Mouse (Mus musculus) CH12.LX (cell line): ENCODE results near the gene Lbp. TPM values are rescaled to one million over a fixed set of nuclear protein-coding genes. Genes with fewer than 3 reads are reported as not detected.

ENCODE experiments used
- DNase-seq: peaks from one replicate; pipeline ENCODE4 v3.0.0-alpha.2; 2013; ENCODE audit errors: extremely low read depth
- H3K27ac ChIP-seq: 2 replicates; pipeline ENCODE4 v1.5.1; 2012; ENCODE audit warnings: low read depth, mild to moderate bottlenecking, control low read depth, moderate library complexity; ENCODE audit not compliant: insufficient read depth
- H3K27me3 ChIP-seq: replicated peaks from 2 replicates; pipeline ENCODE3; 2012; ENCODE audit warnings: inconsistent platforms
- H3K36me3 ChIP-seq, 2 experiments: replicated peaks in 1 of 2; 2 replicates each; pipeline versions ENCODE3 to v1.6.1; 2012; ENCODE audit warnings: inconsistent platforms in 1 of 2, low read length in 1 of 2, mild to moderate bottlenecking in 1 of 2, mixed read lengths in 1 of 2, moderate library complexity in 1 of 2; ENCODE audit not compliant: control insufficient read depth in 1 of 2, insufficient read depth in 1 of 2
- H3K4me1 ChIP-seq, 2 experiments: 2 replicates each; pipeline ENCODE4 v1.6.1; 2012; ENCODE audit warnings: inconsistent platforms in 1 of 2, moderate library complexity in 1 of 2; ENCODE audit not compliant: insufficient read depth in 2 of 2, control insufficient read depth in 1 of 2
- H3K4me2 ChIP-seq: 2 replicates; pipeline ENCODE4 v1.6.1; 2012; ENCODE audit warnings: low read depth, mild to moderate bottlenecking, control low read depth; ENCODE audit not compliant: poor library complexity, insufficient read depth, severe bottlenecking
- H3K4me3 ChIP-seq, 3 experiments: fragments of 150-350 bp in 1 of 3; sonication (generic) in 1 of 3; replicated peaks in 1 of 3; 2 replicates each; pipeline versions ENCODE3 to v1.5.1; 2011 to 2012; ENCODE audit warnings: low read depth in 2 of 3, low read length in 2 of 3, mild to moderate bottlenecking in 2 of 3, moderate library complexity in 2 of 3, control low read depth in 1 of 3, improper control_type of control experiment in 1 of 3, inconsistent platforms in 1 of 3, mixed read lengths in 1 of 3; ENCODE audit not compliant: poor library complexity in 1 of 3
- H3K79me2 ChIP-seq: replicated peaks from 2 replicates; pipeline ENCODE4 v1.6.1; 2012; ENCODE audit warnings: mild to moderate bottlenecking, moderate library complexity; ENCODE audit not compliant: control insufficient read depth, poor library complexity, insufficient read depth, severe bottlenecking; ENCODE audit errors: extremely low read depth
- H3K9ac ChIP-seq: 2 replicates; pipeline ENCODE4 v1.6.1; 2012; ENCODE audit warnings: low read depth, mild to moderate bottlenecking, control low read depth, moderate library complexity; ENCODE audit not compliant: insufficient read depth
- H3K9me3 ChIP-seq: replicated peaks from 2 replicates; pipeline ENCODE3; 2012; ENCODE audit warnings: low read length, inconsistent platforms, mixed read lengths
- CHD2 ChIP-seq: IDR thresholded peaks from 2 replicates; pipeline ENCODE4 v1.6.1; 2011; ENCODE audit warnings: low read length, improper control_type of control experiment
- CTCF ChIP-seq, 2 experiments: IDR thresholded peaks in 1 of 2; conservative IDR thresholded peaks in 1 of 2; 2 replicates each; pipeline ENCODE4 v1.5.1; 2011 to 2012; ENCODE audit warnings: low read depth in 2 of 2, low read length in 2 of 2, improper control_type of control experiment in 1 of 2, inconsistent platforms in 1 of 2, mild to moderate bottlenecking in 1 of 2, moderate library complexity in 1 of 2
- ELF1 ChIP-seq: IDR thresholded peaks from 2 replicates; pipeline ENCODE4 v1.6.1; 2014; ENCODE audit warnings: low read depth, mild to moderate bottlenecking, inconsistent platforms, low read length, improper control_type of control experiment
- ETS1 ChIP-seq: conservative IDR thresholded peaks from 2 replicates; pipeline ENCODE4 v1.6.1; 2012; ENCODE audit warnings: low read depth, mild to moderate bottlenecking, inconsistent platforms, low read length, improper control_type of control experiment, moderate library complexity
- GABPA ChIP-seq: IDR thresholded peaks from 2 replicates; pipeline ENCODE4 v1.6.1; 2012; ENCODE audit warnings: low read depth, low read length, improper control_type of control experiment, inconsistent platforms; ENCODE audit not compliant: insufficient replicate concordance
- HCFC1 ChIP-seq: IDR thresholded peaks from 2 replicates; pipeline ENCODE4 v1.6.1; 2012; ENCODE audit warnings: low read depth, mild to moderate bottlenecking, inconsistent platforms, low read length, improper control_type of control experiment
- IRF4 ChIP-seq: IDR thresholded peaks from 2 replicates; pipeline ENCODE4 v1.6.1; 2014; ENCODE audit warnings: low read depth, mild to moderate bottlenecking, inconsistent platforms, low read length, improper control_type of control experiment
- JUN ChIP-seq: IDR thresholded peaks from 2 replicates; pipeline ENCODE4 v1.6.1; 2011; ENCODE audit warnings: low read depth, mild to moderate bottlenecking, low read length, improper control_type of control experiment, moderate library complexity; ENCODE audit not compliant: insufficient read depth
- JUND ChIP-seq: conservative IDR thresholded peaks from 2 replicates; pipeline ENCODE4 v1.6.1; 2011; ENCODE audit warnings: low read depth, low read length, improper control_type of control experiment
- KAT2A ChIP-seq: IDR thresholded peaks from 2 replicates; pipeline ENCODE4 v1.6.1; 2012; ENCODE audit warnings: low read length, improper control_type of control experiment, inconsistent platforms; ENCODE audit not compliant: insufficient replicate concordance
- NRF1 ChIP-seq: IDR thresholded peaks from 2 replicates; pipeline ENCODE4 v1.6.1; 2014; ENCODE audit warnings: low read depth, mild to moderate bottlenecking, inconsistent platforms, low read length, improper control_type of control experiment, moderate library complexity
- PAX5 ChIP-seq: IDR thresholded peaks from 2 replicates; pipeline ENCODE4 v1.6.1; 2012; ENCODE audit warnings: low read length, inconsistent platforms, mixed read lengths
- POLR2A ChIP-seq: IDR thresholded peaks from 2 replicates; pipeline ENCODE4 v1.6.1; 2011; ENCODE audit warnings: low read depth, mild to moderate bottlenecking, improper control_type of control experiment, low read length
- POLR2AphosphoS2 ChIP-seq: IDR thresholded peaks from 2 replicates; pipeline ENCODE4 v1.6.1; 2011; ENCODE audit warnings: low read depth, low read length, improper control_type of control experiment
- RCOR1 ChIP-seq: conservative IDR thresholded peaks from 2 replicates; pipeline ENCODE4 v1.6.1; 2012; ENCODE audit warnings: low read depth, mild to moderate bottlenecking, inconsistent platforms, low read length, improper control_type of control experiment
- SMC3 ChIP-seq: IDR thresholded peaks from 2 replicates; pipeline ENCODE4 v1.6.1; 2011; ENCODE audit warnings: low read depth, low read length, improper control_type of control experiment
- TBP ChIP-seq: conservative IDR thresholded peaks from 2 replicates; pipeline ENCODE4 v1.6.1; 2011; ENCODE audit warnings: low read depth, low read length, improper control_type of control experiment
- TCF12 ChIP-seq: IDR thresholded peaks from 2 replicates; pipeline ENCODE4 v1.6.1; 2014; ENCODE audit warnings: low read depth, mild to moderate bottlenecking, inconsistent platforms, low read length, improper control_type of control experiment
- UBTF ChIP-seq: IDR thresholded peaks from 2 replicates; pipeline ENCODE4 v1.6.1; 2012; ENCODE audit warnings: low read depth, mild to moderate bottlenecking, inconsistent platforms, low read length, improper control_type of control experiment, moderate library complexity
- USF1 ChIP-seq: IDR thresholded peaks from 2 replicates; pipeline ENCODE4 v1.6.1; 2014; ENCODE audit warnings: low read depth, mild to moderate bottlenecking, inconsistent platforms, low read length, improper control_type of control experiment
- ZC3H11A ChIP-seq: IDR thresholded peaks from 2 replicates; pipeline ENCODE4 v1.6.1; 2012; ENCODE audit warnings: low read depth, mild to moderate bottlenecking, inconsistent platforms, low read length, improper control_type of control experiment
- ZKSCAN1 ChIP-seq: IDR thresholded peaks from 2 replicates; pipeline ENCODE4 v1.6.1; 2012; ENCODE audit warnings: low read depth, inconsistent platforms, low read length, improper control_type of control experiment, borderline replicate concordance
- ZNF384 ChIP-seq: IDR thresholded peaks from 2 replicates; pipeline ENCODE4 v1.6.1; 2012; ENCODE audit warnings: low read depth, low read length, improper control_type of control experiment, inconsistent platforms
- dilution Hi-C: fragments of 300-500 bp; cut with MboI; formaldehyde crosslinking; loops from 2 replicates; pipeline ENCODE4 v1.14.3; 2020; ENCODE audit warnings: low sequenced_read_pairs; ENCODE audit not compliant: extremely low pct_unique_long_range_greater_than_20kb, extremely low pct_ligation_motif_present
- in situ Hi-C: fragments of 300-500 bp; cut with MboI; formaldehyde crosslinking; loops from 3 replicates; pipeline ENCODE4 v1.14.3; 2019; ENCODE audit warnings: low sequenced_read_pairs, low pct_ligation_motif_present, low pct_unique_long_range_greater_than_20kb, mixed read lengths
- polyA plus RNA-seq: library from polyadenylated mRNA; unstranded; fragments of >175 nt; gene quantifications from 2 replicates; pipeline ENCODE4 v1.2.1, GENCODE M21; 2012; ENCODE audit warnings: low read depth; ENCODE audit not compliant: insufficient read length
- total RNA-seq, 2 experiments: library from RNA; depleted of rRNA; stranded (reverse); fragments of 300-350 nt in 1 of 2; fragments of >200 nt in 1 of 2; gene quantifications; 2 replicates each; pipeline ENCODE4 v1.2.3; 2012 to 2014

Lbp gene
- total and polyA plus RNA-seq, 3 experiments, result 0.04 to 0.27 TPM; not detected in 1

DNA sequence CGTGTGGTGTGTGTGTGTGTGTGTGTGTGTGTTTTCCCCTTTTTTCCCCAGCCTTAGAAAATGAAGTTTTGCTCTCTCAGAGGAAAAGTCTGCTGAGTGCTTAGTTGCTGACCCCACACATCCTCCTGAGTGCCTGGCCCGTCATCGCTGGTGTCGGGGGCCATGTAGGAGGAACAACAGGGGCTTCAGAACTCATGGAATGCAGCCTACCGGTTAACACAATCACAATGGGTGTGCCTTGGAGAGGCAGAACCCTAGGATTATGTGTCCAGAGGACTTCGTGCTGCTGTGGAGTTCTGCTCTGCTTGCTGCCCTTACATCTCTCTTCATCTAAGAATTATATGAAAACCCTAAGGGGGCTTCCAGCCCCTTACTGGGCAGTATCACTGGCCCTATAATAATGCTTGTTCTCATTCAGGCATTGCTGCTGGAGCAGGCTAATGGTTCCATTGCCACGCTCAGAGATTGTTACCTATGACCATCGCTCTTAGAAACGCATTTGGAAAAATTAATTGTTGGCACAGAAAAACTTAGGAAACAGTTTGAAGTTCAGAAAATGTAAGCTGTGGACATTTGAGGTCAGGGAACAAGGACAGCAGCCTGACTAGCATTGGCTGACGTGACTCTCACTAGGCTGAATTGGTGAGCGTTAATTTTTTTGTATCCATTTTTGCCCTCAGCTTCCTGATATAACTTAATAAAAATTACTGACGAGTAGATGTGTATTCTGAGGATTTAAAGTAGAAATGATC, 59.0 kb downstream of the Lbp start:
- Histone ChIP-seq H3K4me1 (peaks cover 0 to 7% of the 10 kb centered on the region in 2 experiments; a peak in 2 of 4 replicates), H3K27ac (no peak overlapping the region), H3K79me2 (peaks cover 11% of the 10 kb centered on the region), H3K4me3 (no peak overlapping the region), H3K36me3 (peaks cover 1 to 4% of the 10 kb centered on the region in 2 experiments), H3K27me3 (no peaks in the 10 kb centered on the region), H3K4me2 (no peak overlapping the region), H3K9me3 (no peaks in the 10 kb centered on the region), H3K9ac (no peak overlapping the region)
- dilution Hi-C loops (no loop called here), in situ Hi-C loops (loop anchor here (25.0 kb wide), 1 partner anchor 272 kb away; no protein-coding TSS in a partner anchor)
- no peak for DNase-seq
- TF ChIP-seq NRF1 (no peak), UBTF (no peak), CTCF (conservative IDR thresholded peaks at IDR 0.05 in 1 of 2, IDR thresholded peaks at IDR 0.05 in 1 of 2; ENCODE audit: low read depth in 2 of 2, low read length in 2 of 2) (no peak), GABPA (no peak), PAX5 (no peak), TBP (no peak), JUND (no peak), USF1 (no peak)

DNA sequence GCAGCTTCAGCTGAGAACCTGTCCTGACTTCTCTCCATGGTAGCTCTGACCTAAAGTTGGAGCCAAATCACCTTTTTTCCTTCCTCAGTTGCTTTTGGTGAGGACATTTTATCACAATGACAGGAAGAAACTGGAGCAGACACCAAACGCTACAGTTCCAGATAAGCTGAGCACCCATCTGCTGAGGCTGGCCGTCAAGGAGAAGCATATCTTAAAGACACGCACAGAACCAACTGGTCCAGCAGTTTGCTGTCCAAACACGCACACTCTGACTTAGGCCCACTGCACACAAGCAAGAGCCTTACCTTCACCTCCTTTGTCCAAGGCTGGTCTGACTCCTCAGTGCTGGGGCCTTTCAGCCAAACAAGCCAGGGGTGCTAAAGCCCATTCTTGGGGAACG, 61.4 kb downstream of the Lbp start:
- no peak overlapping the region for H3K27ac ChIP-seq
- H3K36me3 ChIP-seq, result no peaks in the 10 kb centered on the region
- H3K9me3 ChIP-seq, result no peaks in the 10 kb centered on the region
- H3K79me2 ChIP-seq, result no peaks in the 10 kb centered on the region
- H3K4me3 ChIP-seq, result no peak overlapping the region
- no peaks in the 10 kb centered on the region for H3K27me3 ChIP-seq
- in situ Hi-C loops, result loop anchor here (25.0 kb wide), 1 partner anchor 270 kb away; no protein-coding TSS in a partner anchor
- no peak overlapping the region for H3K9ac ChIP-seq
- H3K4me1 ChIP-seq, result peaks cover 0 to 3% of the 10 kb centered on the region in 2 experiments; a peak in 1 of 4 replicates
- DNase-seq, result no peak
- dilution Hi-C loops, result no loop called here
- H3K4me2 ChIP-seq, result no peak overlapping the region
- TF ChIP-seq ZC3H11A (no peak), ZNF384 (no peak), HCFC1 (no peak), POLR2AphosphoS2 (no peak), TBP (no peak), TCF12 (no peak)

DNA sequence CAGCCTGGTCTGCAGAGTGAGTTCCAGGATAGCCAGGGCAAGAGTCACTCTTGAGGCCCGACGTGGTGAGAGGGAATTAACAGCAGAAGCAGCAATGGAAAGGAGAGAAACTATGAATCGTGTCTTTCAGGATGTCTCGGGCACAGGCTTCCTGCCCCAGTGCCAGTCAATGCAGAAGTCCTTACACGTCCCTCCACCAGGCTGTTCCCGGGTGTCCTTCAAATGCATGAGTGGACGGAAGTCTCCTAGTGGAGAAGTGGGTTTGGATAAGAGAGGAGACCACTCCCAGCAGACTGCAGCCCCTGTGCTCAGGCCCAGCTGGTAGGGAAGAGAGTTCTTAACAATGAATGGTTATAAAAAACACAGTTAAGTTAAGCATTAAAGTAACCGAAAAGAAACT, 62.0 kb downstream of the Lbp start:
- H3K27me3 ChIP-seq, result no peaks in the 10 kb centered on the region
- TF ChIP-seq RCOR1 (no peak), CHD2 (no peak), JUN (no peak), IRF4 (no peak), PAX5 (no peak), POLR2A (no peak), KAT2A (no peak), ETS1 (no peak), ZKSCAN1 (no peak), HCFC1 (no peak), CTCF (conservative IDR thresholded peaks at IDR 0.05 in 1 of 2, IDR thresholded peaks at IDR 0.05 in 1 of 2; ENCODE audit: low read depth in 2 of 2, low read length in 2 of 2) (no peak), ELF1 (no peak), SMC3 (no peak)
- H3K27ac ChIP-seq, result no peak overlapping the region
- no peaks in the 10 kb centered on the region for H3K79me2 ChIP-seq
- H3K9ac ChIP-seq, result no peak overlapping the region
- dilution Hi-C loops (no loop called here), in situ Hi-C loops (loop anchor here (25.0 kb wide), 1 partner anchor 269 kb away; no protein-coding TSS in a partner anchor)
- H3K9me3 ChIP-seq, result no peaks in the 10 kb centered on the region
- H3K4me1 ChIP-seq, result peaks cover 0 to 3% of the 10 kb centered on the region in 2 experiments; a peak in 1 of 4 replicates
- no peak overlapping the region for H3K4me3 ChIP-seq
- no peak overlapping the region for H3K4me2 ChIP-seq
- DNase-seq, result no peak
- H3K36me3 ChIP-seq, result no peaks in the 10 kb centered on the region
